Mouse (Mus musculus): Measurements from ENCODE around the gene Tollip.

Tollip gene

DNA sequence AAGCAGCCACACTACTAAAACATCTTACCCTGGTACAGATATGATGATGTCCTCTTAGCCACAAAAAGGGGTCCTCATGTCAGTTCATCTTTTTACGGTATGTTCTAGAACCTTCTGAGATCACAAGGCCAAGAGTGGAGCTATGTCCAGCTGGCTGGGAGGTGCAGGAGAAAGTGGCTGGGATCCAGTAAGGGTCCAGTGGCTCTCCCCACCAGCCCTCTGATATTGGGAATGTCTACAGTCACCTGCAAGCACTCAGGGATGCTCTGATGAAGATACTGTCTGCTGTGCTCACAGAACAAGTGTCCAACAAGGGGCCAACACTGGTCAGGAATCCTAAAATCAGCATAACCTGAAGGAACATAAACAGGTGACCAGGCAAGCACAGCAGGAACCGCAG lies at the start of gene Tollip:
Gene Tollip (minus strand): TSS at position 101 of the 400 bp plus-strand sequence.
- in situ Hi-C loops (cut with MboI; ENCODE audit: low pct_unique_long_range_greater_than_20kb in 1 of 2, low sequenced_read_pairs in 2 of 2, unreplicated experiment in 1 of 2) = no loop called here

DNA sequence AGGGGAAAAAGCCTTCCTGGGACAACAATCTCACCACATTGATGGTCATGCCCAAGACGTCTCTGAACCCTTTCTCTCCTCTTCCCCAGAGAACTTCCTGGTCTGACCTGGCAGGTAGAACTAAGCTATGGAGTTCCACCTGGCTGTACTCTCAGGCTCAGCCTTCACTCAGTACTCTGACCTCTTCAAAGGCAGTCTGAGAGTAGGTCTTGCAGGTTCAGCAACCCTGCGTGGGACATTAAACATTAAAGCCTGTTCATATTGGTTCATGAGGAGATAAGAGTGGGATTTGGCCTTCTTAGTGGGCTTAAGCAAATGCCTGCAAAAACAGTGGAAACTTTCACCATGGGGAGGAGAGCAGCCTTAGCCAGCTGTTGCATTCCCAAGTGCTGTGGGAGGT lies 48.0 kb upstream of the Tollip start:
- in situ Hi-C loops (cut with MboI; ENCODE audit: low pct_unique_long_range_greater_than_20kb in 1 of 2, low sequenced_read_pairs in 2 of 2, unreplicated experiment in 1 of 2) = no loop called here

DNA sequence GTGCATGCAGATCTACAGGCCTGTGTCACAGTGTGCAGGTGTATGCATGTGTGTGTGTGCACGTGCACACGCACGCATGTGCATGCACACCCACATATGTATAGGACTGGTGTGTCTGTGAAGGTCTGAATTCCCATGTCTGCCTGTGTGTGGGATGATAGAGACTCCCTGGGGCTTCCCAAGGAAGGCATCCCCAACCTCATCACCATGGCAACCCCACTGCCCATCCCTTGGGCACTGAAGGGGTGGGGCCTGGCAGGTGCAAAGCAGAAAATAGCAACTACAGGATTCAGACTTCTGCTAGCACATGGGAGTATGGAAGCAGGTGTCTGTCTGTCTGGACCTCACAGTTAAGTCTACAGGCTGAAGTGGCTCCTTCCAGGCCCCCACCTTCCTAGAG lies 44.2 kb upstream of the Tollip start:
- in situ Hi-C loops (cut with MboI; ENCODE audit: low pct_unique_long_range_greater_than_20kb in 1 of 2, low sequenced_read_pairs in 2 of 2, unreplicated experiment in 1 of 2) = no loop called here

DNA sequence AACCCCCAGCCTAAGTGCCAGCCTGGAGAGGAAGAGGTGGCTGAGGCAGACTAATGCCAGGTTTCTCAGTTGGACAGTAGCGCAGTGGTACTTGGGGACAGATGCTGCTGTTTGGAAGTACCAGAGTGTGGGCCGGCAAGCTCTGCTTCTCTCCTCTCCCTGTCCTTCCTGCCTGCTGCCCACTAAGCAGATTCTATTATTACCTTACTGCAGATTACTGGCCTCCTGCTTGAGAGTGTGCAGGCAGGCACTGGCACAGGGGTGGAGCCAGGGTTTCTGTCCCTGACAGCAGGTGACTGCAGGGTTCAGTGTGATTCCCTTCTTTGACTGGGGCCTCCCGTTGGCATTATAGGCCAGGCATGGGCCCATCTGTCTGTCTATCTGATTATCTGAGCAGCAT lies 43.2 kb upstream of the Tollip start:
- in situ Hi-C loops (cut with MboI; ENCODE audit: low pct_unique_long_range_greater_than_20kb in 1 of 2, low sequenced_read_pairs in 2 of 2, unreplicated experiment in 1 of 2) = no loop called here

DNA sequence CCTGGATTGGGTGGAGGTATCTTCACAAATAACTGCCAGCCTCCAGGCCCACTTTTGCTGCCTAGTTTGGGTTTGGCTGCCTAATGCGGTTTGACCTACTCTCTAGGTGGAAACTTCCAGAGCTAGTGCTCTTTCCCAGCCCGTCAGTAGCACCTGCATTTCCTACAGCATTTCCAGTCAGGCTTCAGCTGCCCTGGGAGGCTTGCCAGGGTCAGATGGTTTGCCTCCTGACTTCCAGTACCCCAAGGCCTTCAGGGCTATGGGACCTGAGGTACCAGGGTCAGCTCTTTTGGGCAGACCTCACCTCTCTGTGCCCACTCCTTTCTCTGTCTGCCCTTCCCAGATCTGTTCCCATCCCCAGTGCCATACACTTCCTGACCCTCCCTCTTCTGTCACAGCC lies 42.6 kb upstream of the Tollip start:
- in situ Hi-C loops (cut with MboI; ENCODE audit: low pct_unique_long_range_greater_than_20kb in 1 of 2, low sequenced_read_pairs in 2 of 2, unreplicated experiment in 1 of 2) = no loop called here

DNA sequence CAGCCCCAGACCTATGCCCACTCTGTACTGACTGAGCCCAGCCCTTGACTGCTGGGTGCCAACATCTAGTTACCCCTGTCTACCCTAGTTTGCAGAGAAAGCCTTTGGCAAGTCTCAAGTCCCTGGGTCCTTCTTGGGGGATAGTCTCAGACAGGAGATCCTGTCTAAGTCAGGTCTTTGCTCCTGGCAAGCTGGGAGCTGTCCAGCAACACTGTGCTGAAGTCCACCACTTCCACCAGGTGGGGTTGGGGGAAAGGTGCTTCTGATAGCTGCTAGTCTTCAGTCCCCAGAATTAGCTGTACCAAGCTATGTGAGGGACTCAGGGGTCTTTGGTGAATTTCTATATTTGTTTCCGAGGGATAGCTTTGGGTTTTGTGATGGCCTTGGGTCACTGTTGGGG lies 40.8 kb upstream of the Tollip start:
- in situ Hi-C loops (cut with MboI; ENCODE audit: low pct_unique_long_range_greater_than_20kb in 1 of 2, low sequenced_read_pairs in 2 of 2, unreplicated experiment in 1 of 2) = no loop called here

DNA sequence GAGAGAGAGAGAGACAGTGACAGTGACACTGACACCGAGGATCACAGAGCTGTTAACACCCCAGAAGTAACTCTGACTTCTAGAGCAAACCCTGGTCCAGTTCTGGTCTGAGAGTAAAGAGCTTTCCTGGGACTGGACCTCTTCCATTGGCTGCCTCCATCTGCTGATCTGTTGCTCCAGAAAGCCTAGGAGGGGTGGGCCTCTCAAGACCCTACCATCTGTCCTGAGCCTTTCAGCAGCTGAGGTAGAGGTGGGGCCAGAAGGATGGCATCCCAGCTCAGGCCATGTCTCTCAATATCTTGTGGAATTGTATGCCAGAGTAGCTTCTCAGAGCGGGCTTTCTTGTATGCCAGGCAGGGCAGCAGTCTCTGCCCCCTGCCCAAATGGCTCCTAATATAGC lies 39.9 kb upstream of the Tollip start:
- in situ Hi-C loops (cut with MboI; ENCODE audit: low pct_unique_long_range_greater_than_20kb in 1 of 2, low sequenced_read_pairs in 2 of 2, unreplicated experiment in 1 of 2) = no loop called here

DNA sequence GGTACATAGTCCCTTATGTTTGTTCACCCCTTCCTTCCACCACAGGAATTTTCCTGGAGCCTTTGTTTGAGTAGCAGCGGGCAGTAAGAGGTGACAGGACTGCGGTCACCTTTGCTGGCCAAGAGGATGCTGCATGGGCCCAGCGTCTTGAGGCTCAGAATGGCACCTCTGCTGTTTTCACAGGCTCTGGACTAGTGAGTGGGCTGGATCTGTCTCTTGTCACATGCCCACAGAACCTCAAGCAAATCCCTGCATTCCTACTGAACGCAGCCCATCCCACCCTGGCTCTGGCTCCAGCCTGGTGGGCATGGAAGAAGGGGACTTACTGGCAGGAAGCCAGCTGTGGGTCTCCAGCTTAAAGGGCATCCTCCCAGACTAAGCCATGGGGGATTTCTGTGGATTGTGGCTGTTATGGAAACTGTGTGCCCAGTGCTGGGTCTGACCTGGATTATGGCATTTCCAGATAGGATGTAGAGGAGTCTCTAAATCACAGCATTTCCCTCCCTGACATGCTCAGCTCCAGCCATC lies 39.3 kb upstream of the Tollip start:
- in situ Hi-C loops (cut with MboI; ENCODE audit: low pct_unique_long_range_greater_than_20kb in 1 of 2, low sequenced_read_pairs in 2 of 2, unreplicated experiment in 1 of 2) = no loop called here

DNA sequence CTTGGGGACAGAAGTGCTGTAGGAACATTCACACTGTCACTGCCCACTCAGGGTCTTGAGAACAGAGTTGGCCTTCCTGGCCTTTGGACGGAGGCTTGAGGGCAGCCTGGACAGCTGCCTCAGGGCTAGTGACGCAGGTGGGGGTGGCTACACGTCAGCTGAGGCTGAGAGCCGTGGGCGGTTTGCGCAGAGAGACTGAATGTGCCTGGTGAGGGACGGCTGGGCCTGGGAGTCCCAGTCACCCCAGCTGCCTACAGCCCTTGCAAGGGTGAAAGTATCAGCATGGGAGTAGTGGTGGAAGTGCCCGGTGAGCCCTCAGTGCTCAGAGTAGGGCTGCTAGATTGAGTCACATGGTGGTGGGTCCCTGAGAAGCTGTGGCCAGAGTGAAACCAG lies 37.9 kb upstream of the Tollip start:
- in situ Hi-C loops (cut with MboI; ENCODE audit: low pct_unique_long_range_greater_than_20kb in 1 of 2, low sequenced_read_pairs in 2 of 2, unreplicated experiment in 1 of 2) = no loop called here

DNA sequence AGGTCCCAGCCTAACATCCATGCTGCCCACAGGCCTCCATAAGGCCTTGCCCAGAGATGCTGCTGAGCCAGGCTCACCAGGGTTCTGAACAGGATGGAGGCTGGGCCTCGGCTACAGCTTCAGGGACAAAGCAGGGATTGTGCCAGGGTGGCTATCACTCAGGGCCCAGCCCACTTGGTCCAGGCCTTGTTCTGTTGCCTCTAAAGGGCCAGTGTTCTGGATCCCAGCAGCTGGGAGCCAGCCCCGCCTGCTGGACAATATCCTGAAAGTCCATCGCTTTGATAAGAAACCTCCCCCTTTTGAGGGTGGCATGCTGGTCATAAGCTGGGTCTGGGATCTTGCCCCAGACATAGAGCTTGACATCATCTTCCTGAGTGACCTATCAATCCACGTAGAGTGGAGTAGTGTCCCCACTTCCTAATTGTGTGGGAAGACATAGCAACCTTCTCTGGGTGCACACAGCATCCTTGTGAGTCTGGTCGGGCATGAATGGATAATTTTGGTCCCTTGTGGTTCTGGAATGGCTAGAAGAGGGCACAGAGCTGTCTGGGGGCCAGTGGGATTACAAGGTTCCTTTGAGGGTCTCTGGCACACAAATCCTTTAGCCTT lies 37.4 kb upstream of the Tollip start:
- in situ Hi-C loops (cut with MboI; ENCODE audit: low pct_unique_long_range_greater_than_20kb in 1 of 2, low sequenced_read_pairs in 2 of 2, unreplicated experiment in 1 of 2) = no loop called here

DNA sequence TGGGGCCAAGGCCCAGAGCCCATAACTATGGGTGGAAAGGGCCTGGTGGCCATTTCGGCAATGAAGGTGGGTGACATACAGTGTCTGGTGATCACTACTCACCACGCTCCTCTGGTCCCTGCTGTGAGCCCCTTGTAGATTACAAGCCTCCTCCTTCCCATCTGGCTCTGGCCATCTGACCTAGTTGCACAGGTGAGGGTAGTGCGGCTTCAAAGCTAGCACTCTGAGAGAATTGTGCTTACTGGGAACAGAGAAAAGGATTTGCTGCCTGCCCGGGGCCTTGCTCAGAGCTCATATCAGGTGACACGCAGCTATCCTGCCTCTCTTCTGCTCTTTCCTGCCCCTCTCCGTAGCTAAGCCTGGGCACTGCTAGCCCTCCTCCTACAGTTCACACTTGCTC lies 35.3 kb upstream of the Tollip start:
- in situ Hi-C loops (cut with MboI; ENCODE audit: low pct_unique_long_range_greater_than_20kb in 1 of 2, low sequenced_read_pairs in 2 of 2, unreplicated experiment in 1 of 2) = no loop called here

DNA sequence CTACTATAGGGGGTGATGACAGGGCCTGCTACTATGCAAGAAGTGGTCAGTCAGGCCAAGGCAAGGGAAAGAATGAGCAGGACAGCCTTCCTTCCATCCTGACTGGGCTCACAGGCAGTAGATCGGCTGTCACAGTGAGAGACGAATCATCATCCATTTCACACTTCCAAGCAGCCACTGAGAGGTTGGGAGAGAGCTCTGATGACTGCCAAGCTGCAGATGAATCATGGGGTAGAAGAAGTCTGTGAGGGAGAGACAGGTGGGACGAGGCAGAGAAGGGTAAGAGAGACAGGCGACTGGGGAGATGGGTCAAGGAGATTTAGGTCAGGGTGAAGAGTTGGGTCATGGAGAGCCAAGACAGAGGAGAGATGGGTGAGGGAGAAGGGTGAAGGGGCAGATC lies 34.6 kb upstream of the Tollip start:
- in situ Hi-C loops (cut with MboI; ENCODE audit: low pct_unique_long_range_greater_than_20kb in 1 of 2, low sequenced_read_pairs in 2 of 2, unreplicated experiment in 1 of 2) = no loop called here

DNA sequence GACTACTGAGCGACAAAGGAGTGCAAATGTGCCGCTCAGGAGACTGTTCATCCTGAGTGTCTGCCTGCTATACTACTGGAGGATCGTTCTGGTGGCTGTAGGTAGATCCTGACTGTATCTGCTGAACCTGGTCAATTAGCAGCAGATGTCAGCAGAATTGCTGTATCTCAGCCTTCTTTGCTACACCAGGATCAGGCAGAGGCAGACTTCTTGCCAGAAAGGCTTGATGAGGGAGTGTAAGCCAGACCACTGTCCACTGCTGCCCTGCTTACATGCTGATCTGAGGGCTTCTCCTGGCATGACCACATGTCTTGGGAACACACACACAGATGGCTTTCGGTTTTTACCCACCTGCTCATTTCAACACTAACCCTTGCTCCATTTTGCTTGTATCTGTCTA lies 33.5 kb upstream of the Tollip start:
- in situ Hi-C loops (cut with MboI; ENCODE audit: low pct_unique_long_range_greater_than_20kb in 1 of 2, low sequenced_read_pairs in 2 of 2, unreplicated experiment in 1 of 2) = no loop called here

DNA sequence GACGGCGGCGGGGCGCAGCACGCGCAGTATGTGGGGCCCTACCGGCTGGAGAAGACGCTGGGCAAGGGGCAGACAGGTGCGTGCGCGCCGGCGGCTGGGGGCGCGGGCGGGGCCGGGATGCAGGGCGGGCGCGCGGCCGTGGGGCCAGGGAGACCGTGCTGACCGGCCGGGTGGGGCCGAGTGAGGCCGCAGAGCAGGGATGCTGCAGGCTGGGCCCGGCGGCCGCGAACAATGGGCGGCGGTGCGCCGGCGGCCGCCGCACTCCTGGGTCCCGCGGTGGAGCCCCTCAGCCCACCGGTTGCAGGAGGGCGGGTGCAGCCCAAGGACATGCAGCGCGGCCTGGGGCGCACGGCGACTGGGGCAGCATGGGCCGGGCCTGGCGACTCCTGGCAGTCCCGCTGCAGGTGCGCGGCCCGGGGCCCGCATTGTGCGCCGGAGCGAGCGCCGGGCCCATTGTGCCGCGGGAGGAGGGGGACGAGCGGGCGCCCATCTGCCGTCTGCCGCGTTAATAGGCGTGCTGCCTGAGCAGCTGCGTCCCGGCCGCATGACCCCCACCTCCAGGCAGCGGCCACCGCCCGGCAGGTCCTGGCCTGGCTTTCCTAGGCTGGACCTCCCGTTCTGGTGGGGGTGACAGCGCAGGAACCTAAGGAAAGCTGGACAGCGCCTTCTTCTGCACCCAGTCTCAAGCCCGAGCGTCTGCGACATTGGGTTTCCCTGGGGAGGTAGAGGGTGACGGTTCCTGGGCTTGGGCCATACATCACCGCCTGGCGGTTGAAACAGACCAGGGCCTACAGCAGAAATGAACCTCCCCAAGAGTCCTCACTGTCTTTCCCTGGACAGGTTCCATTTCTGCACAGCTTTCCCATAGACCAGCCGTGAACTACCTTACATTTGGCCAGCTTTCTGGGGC lies 32.1 kb upstream of the Tollip start:
- in situ Hi-C loops (cut with MboI; ENCODE audit: low pct_unique_long_range_greater_than_20kb in 1 of 2, low sequenced_read_pairs in 2 of 2, unreplicated experiment in 1 of 2) = no loop called here

DNA sequence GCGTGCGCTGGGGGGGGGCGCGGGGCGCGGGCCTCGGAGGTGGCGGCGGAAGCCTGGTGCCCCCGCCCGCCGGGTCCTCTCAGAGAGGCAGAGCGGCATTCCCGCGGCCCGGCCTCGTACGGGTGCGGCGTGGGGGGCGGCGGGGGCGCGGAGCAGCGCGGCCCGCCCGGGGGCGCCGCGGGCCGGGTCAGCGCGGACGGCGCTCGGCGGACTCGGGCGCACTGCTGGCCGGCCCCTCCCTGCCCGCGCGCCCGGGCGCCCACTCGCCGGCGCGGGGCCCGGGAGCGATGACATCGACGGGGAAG lies 31.4 kb upstream of the Tollip start:
- in situ Hi-C loops (cut with MboI; ENCODE audit: low pct_unique_long_range_greater_than_20kb in 1 of 2, low sequenced_read_pairs in 2 of 2, unreplicated experiment in 1 of 2) = loop anchor here in 1 of 2 experiments (25.0 kb wide), 1 partner anchor 187 kb away; no protein-coding TSS in a partner anchor

DNA sequence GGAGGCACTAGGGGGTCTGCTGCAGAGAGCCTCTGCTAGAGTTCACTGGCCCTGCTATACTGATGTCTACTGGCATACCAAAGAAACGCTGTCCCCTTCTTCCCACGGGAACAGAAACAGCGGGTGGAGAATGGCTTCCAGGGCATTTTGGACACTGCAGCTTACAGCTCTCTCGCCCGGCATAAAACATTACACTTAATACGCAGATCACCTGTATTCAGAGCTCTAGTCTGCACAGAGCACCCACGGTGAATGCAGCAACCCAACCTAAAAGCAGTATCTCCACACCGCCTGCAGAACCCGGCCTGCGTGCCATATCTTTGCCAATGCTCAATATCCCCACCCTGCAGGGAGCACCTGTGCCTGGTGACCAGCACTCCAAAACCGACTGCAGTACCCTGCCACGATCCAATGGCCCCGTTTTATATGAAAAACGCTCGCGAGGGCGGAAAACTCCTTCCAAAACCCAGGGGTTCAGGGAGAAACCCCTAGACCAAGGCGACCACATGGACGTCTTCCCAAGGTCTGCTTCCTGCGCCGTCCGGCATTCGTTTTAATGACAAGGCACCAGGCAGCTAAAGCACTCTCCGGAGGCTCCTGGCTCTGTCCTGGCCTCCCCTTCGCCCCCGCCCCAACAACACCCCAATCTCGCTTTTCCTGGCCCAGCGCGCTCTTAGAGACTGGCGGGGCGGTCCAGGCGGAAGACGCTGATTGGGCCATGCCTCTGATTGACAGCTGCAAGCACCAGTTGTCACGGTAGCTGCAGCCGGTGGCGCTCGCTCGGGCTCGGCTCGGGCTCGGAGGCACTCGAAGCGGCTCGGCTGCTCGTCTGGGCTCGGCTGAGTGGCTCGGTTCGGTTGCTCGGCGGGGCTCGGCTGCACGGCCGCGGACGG lies 30.8 kb upstream of the Tollip start, which contains the start of gene Brsk2:
Gene Brsk2 (plus strand): TSS at position 846 of the 893 bp plus-strand sequence.
- in situ Hi-C loops (cut with MboI; ENCODE audit: low pct_unique_long_range_greater_than_20kb in 1 of 2, low sequenced_read_pairs in 2 of 2, unreplicated experiment in 1 of 2) = loop anchor here in 1 of 2 experiments (25.0 kb wide), 1 partner anchor 187 kb away; no protein-coding TSS in a partner anchor

DNA sequence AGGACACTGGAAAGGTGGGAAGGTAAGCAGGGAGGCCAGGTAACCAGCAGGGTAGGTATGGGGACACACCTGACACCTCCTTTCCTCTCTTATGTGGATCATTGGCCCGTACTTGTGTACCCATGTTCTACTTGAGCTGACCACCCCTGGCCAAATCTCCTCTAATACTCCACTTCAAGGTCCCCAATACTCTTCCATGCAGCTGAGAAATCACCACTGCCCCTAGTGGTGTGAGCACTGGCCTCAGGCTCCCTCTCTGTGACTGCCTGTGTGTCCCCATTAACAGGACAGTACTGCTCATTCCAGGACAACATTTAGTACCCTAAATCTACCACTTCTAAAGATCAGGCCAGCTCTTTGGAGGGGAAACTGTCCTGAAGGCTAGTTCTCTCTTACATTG lies 29.7 kb upstream of the Tollip start:
- in situ Hi-C loops (cut with MboI; ENCODE audit: low pct_unique_long_range_greater_than_20kb in 1 of 2, low sequenced_read_pairs in 2 of 2, unreplicated experiment in 1 of 2) = loop anchor here in 1 of 2 experiments (25.0 kb wide), 1 partner anchor 186 kb away; no protein-coding TSS in a partner anchor

DNA sequence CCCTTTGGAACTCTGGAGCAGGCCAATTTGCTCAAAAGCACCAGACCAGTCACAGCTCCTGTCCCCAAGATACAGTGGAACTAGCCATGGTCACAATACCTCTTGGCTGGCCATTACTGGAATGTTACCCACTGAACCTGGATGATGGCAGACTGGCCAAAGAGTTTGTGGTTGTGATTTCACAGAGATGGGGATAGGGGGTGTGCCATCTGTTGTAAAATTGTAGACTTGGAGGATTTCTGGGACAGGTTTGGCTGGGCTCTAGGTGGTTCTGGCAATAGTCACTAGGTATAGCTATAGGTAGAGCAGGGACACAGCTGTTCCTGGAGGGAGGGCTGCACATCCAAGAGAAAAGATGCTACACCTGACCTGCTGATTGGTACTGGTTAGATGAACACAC lies 29.2 kb upstream of the Tollip start:
- in situ Hi-C loops (cut with MboI; ENCODE audit: low pct_unique_long_range_greater_than_20kb in 1 of 2, low sequenced_read_pairs in 2 of 2, unreplicated experiment in 1 of 2) = loop anchor here in 1 of 2 experiments (25.0 kb wide), 1 partner anchor 185 kb away; no protein-coding TSS in a partner anchor

DNA sequence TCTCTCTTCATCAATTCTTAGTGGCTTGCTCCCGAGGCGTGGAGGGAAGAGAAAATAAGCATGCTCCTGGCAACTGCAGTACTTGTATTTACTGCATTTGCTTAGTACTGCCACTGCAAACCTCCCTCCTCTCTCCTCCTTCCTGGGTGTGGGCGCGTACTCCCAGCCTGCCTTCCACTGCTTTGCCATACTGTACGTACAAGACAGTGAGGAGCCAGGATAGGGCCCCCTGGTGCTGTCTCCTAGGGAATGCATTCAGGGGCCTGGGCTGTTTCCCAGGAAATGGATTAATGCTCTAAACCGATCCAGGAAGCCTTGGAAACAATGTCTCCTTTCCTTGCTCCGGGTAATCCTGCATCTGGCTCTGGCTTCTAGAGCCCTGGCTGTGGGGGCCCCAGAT lies 27.6 kb upstream of the Tollip start:
- in situ Hi-C loops (cut with MboI; ENCODE audit: low pct_unique_long_range_greater_than_20kb in 1 of 2, low sequenced_read_pairs in 2 of 2, unreplicated experiment in 1 of 2) = loop anchor here in 1 of 2 experiments (25.0 kb wide), 1 partner anchor 184 kb away; no protein-coding TSS in a partner anchor
